Mouse (Mus musculus) cortical plate, adult 2 months (tissue): Measurements from ENCODE around the gene Cebpa.

ENCODE experiments used
- CTCF ChIP-seq: fragments of 200-500 bp; IDR thresholded peaks from 2 replicates; pipeline ENCODE4 v1.5.1; 2011; ENCODE audit warnings: mild to moderate bottlenecking, control low read depth, low read length; ENCODE audit not compliant: insufficient read depth; ENCODE audit errors: extremely low read depth
- POLR2A ChIP-seq: fragments of 200-500 bp; IDR thresholded peaks from 2 replicates; pipeline ENCODE4 v1.6.1; 2011; ENCODE audit warnings: mild to moderate bottlenecking, low read length, control low read depth; ENCODE audit not compliant: insufficient read depth; ENCODE audit errors: extremely low read depth

DNA sequence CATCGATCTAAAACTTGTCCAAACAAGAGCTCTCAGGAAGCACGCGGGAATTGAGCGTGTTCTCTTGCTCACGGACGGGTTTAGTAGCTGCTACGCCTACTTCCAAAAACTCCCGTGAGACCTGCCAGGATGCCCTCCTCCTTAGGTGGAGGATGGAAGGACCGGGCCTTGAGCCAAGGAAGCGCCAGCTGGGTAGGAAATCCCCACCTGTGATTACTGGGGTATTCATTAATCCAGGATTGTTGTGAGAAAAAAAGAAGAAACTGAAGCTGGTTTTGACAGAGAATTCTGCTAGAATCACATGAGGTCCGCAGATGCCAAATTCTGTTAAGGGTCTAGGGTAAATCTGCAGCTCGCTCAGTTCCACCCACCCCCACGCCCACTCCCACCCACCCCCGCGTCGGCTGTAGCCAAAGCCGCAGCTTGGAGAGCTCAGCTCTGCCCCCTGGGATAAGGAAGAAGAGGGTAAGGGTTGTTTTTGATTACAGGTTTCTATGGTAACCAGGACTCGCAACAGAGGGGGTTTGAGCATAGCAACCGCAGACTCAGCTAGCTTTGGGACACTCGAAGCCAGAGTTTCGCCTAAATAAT is 32.7 kb upstream of the Cebpa start:
- TF ChIP-seq POLR2A (no peak), CTCF (no peak)
